Mouse (Mus musculus) bone marrow, adult 2 months (tissue): ENCODE measurements around the gene Slc7a4.

ENCODE experiments used
- CTCF ChIP-seq: fragments of 200-500 bp; IDR thresholded peaks from 2 replicates; pipeline ENCODE4 v1.5.1; 2011; ENCODE audit warnings: low read length, control low read depth; ENCODE audit not compliant: control insufficient read depth, insufficient read depth
- POLR2A ChIP-seq: fragments of 200-500 bp; IDR thresholded peaks from 2 replicates; pipeline ENCODE4 v1.6.1; 2011; ENCODE audit warnings: low read depth, mild to moderate bottlenecking, control low read depth, low read length, borderline replicate concordance; ENCODE audit not compliant: control insufficient read depth

GRCm38 (mm10) chr16:17542632-17543031, 40.4 kb downstream of the Slc7a4 start:
- TF ChIP-seq CTCF: no peak
- TF ChIP-seq POLR2A: no peak
